Mouse (Mus musculus): ENCODE results near the gene Gm45713. TPM values are rescaled to one million over a fixed set of nuclear protein-coding genes. Genes with fewer than 3 reads are reported as not detected.

The Gm45713 gene
- total and polyA plus RNA-seq, 3 experiments = 0.80 to 4.5 TPM; not detected in 1

DNA sequence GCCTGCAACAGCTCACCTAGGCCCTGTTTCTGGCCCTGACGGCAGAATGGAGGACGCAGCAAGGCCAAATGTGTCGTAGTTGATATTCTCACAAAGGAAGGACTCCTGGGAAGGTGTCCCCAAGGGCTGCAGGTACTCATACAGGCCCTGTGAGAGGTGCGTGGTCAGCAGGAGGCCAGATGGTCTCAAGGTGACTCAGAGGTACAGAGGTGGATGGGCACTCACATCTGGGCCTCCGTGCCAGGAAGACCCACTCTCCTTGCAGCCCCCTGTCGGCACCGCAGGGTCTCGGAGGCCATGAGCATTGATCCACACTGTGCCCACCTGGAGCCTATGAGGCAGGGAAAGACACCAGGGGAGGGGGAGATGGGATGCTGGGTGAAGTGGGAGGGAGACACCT is 9.4 kb upstream of the Gm45713 start:
- no peaks in the 10 kb centered on the region for H3K36me3 ChIP-seq (ENCODE audit: control insufficient read depth, insufficient read depth, low read length)
- H3K9ac ChIP-seq (ENCODE audit: low read depth, low read length) = no peak overlapping the region
- H3K27me3 ChIP-seq (ENCODE audit: control insufficient read depth, insufficient read depth, low read length) = no peaks in the 10 kb centered on the region
- no peak for DNase-seq
- H3K4me3 ChIP-seq = no peak overlapping the region
- 97% methylated on average over 8 of the region's 8 CpGs for WGBS
- H3K79me2 ChIP-seq (replicated peaks; ENCODE audit: control insufficient read depth, insufficient read depth, low read length) = no peaks in the 10 kb centered on the region
- TF ChIP-seq POLR2A (IDR thresholded peaks at IDR 0.05; ENCODE audit: insufficient read depth, low read depth, low read length) (no peak), CTCF (IDR thresholded peaks at IDR 0.05) (no peak), EP300 (IDR thresholded peaks at IDR 0.05; ENCODE audit: insufficient read depth, low read depth, low read length) (no peak)
- intact Hi-C loops (cut with DNase I) = no loop called here
- H3K27ac ChIP-seq = no peak overlapping the region
- H3K4me1 ChIP-seq (ENCODE audit: control insufficient read depth, insufficient read depth, low read length) = peaks cover 2% of the 10 kb centered on the region

DNA sequence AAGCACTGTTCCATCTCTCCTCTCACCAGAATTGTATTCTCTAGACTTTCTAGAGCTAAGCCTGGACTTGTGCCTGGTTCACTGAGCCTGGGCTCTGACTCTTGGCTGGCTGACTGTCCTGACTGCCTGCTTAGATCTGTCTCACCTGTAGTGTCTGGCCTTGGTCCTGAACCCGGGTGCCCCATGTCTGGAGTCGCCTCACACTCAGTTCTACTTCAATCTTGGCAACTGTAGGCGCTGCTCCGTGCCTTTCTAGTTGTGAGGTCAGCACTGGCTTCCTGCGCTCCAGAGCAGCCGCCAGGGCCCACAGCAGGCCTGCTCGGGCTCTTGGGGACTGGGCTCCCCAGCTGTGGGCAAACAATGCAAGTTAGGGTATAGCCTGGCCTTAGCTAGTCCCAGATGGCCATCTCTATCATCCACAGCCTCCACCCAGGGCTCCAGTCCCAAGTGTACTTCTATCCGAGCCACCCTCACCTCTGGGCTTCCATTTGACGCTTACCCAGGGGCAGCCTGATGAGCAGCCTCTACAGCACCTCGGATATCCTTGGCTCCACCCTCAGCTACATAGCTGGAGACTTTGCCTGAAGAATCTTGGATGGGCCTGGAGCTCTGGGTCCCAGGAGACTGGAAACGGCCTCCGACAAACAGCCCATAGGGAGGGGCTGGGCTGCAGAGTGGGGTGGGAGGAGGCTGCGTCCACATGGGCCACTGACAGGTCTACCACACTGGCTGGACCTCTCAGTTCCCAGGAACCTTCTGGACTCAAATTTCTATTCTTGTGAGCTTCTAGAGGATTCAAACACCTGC is 8.5 kb upstream of the Gm45713 start:
- intact Hi-C loops (cut with DNase I) = no loop called here
- Histone ChIP-seq H3K79me2 (replicated peaks; ENCODE audit: control insufficient read depth, insufficient read depth, low read length) (no peaks in the 10 kb centered on the region), H3K27me3 (ENCODE audit: control insufficient read depth, insufficient read depth, low read length) (no peaks in the 10 kb centered on the region), H3K36me3 (ENCODE audit: control insufficient read depth, insufficient read depth, low read length) (no peaks in the 10 kb centered on the region), H3K27ac (peak overlapping the region; percentile 31; the same call in 1 of the 2 replicates), H3K4me1 (ENCODE audit: control insufficient read depth, insufficient read depth, low read length) (peaks cover 2% of the 10 kb centered on the region), H3K9ac (ENCODE audit: low read depth, low read length) (no peak overlapping the region), H3K4me3 (no peak overlapping the region)
- TF ChIP-seq CTCF (IDR thresholded peaks at IDR 0.05) (no peak), POLR2A (IDR thresholded peaks at IDR 0.05; ENCODE audit: insufficient read depth, low read depth, low read length) (no peak), EP300 (IDR thresholded peaks at IDR 0.05; ENCODE audit: insufficient read depth, low read depth, low read length) (no peak)
- peak in 1 of 2 experiments; percentile 54 for DNase-seq
- WGBS = 72% methylated on average over 13 of the region's 13 CpGs

DNA sequence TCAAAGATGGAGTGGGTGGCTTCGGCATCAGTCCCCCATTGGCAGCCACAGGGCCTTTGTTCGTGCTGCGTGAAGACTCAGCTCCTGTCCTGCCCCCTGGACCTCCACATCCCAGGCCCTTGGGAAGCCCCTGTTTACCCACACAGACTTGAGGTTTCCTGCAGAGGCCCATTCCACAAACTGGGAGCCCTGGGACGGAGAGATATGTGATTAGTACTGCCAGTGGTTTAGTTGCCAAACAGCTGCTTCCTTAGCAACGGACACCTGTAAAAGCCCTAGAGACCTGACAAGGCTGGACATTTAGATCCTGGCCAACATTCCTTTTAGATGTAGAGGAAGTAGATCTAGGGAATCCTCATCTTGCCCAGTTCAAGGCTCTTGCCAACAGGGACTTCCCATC is 5.9 kb upstream of the Gm45713 start:
- intact Hi-C loops (cut with DNase I) = no loop called here
- no peak overlapping the region for H3K27ac ChIP-seq
- no peak for TF ChIP-seq CTCF (IDR thresholded peaks at IDR 0.05)
- TF ChIP-seq EP300 (IDR thresholded peaks at IDR 0.05; ENCODE audit: insufficient read depth, low read depth, low read length) = no peak
- no peak for TF ChIP-seq POLR2A (IDR thresholded peaks at IDR 0.05; ENCODE audit: insufficient read depth, low read depth, low read length)

DNA sequence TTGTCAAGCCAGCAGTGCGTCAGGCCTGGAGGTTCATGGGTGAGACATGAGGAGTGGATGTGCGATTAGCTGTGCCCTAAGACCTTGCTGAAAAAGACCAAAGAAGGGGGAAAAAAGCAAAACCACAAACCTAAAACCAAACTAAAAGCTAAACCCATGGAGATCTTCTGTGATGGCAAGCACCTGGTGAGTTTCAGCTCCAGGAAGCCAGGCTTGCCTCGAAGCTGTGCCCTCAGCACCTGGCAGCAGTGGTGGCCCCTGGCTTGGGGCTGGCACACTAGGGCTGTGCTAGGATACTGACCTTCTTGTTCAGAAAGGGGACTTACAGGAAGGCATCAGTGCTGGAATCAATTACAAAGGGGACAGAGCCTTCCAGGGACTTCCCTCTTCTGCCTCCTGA is 5.3 kb upstream of the Gm45713 start:
- Histone ChIP-seq H3K4me3 (no peak overlapping the region), H3K4me1 (ENCODE audit: control insufficient read depth, insufficient read depth, low read length) (peaks cover 2% of the 10 kb centered on the region), H3K27ac (no peak overlapping the region), H3K36me3 (ENCODE audit: control insufficient read depth, insufficient read depth, low read length) (no peaks in the 10 kb centered on the region), H3K79me2 (replicated peaks; ENCODE audit: control insufficient read depth, insufficient read depth, low read length) (no peaks in the 10 kb centered on the region), H3K27me3 (ENCODE audit: control insufficient read depth, insufficient read depth, low read length) (no peaks in the 10 kb centered on the region), H3K9ac (ENCODE audit: low read depth, low read length) (no peak overlapping the region)
- intact Hi-C loops (cut with DNase I) = no loop called here
- TF ChIP-seq POLR2A (IDR thresholded peaks at IDR 0.05; ENCODE audit: insufficient read depth, low read depth, low read length) (no peak), CTCF (IDR thresholded peaks at IDR 0.05) (no peak), EP300 (IDR thresholded peaks at IDR 0.05; ENCODE audit: insufficient read depth, low read depth, low read length) (no peak)
- 83% methylated on average over 3 of the region's 3 CpGs for WGBS
- DNase-seq = no peak

More for the DNA sequence above, 5.9 kb upstream of the Gm45713 start:
- H3K4me1 ChIP-seq (ENCODE audit: control insufficient read depth, insufficient read depth, low read length) = peaks cover 2% of the 10 kb centered on the region
- H3K79me2 ChIP-seq (replicated peaks; ENCODE audit: control insufficient read depth, insufficient read depth, low read length) = no peaks in the 10 kb centered on the region
- no peak for DNase-seq
- no peaks in the 10 kb centered on the region for H3K36me3 ChIP-seq (ENCODE audit: control insufficient read depth, insufficient read depth, low read length)
- no peak overlapping the region for H3K4me3 ChIP-seq
- H3K9ac ChIP-seq (ENCODE audit: low read depth, low read length) = no peak overlapping the region
- no peaks in the 10 kb centered on the region for H3K27me3 ChIP-seq (ENCODE audit: control insufficient read depth, insufficient read depth, low read length)
- 55% methylated on average over 5 of the region's 5 CpGs for WGBS

DNA sequence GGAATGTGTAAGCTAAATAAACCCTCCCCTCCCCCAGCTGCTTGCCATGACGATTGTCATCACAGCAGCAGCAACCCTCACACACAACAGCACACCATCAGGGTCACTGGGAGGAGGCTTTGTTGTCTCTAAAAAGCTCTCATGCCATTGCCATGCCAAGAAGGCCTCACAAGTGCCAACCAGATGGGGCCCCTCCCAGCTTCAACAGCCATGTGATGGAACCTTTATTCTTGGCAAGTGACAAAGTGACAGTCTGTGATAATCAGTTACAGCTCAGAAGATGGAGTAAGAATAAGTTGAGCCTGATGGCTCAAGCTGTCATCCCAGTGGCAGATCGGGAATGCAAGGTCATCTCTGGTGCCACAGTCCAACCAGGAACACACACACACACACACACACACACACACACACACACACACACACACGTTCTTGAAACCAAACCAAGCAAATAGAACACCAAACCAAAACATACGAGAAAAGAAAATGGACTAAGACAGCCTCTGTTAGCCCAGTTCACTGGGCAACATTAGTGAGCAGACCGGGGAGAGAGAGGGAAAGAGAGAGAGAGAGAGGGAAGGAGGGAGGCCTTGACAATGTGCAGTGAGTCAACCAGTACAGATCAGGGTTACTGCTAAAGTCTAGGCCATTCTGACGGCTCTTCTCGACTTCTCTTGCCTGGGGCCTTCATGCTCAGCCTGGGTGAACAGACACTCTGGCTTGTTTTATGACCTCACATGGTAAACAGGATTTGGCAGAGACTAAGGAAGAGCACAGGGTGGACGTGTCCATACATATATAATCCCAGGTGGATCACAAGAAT is 4.1 kb upstream of the Gm45713 start:
- intact Hi-C loops (cut with DNase I) = loop anchor here (5.0 kb wide), 1 partner anchor 158 kb away; no protein-coding TSS in a partner anchor
- DNase-seq = no peak
- TF ChIP-seq EP300 (IDR thresholded peaks at IDR 0.05; ENCODE audit: insufficient read depth, low read depth, low read length) (no peak), CTCF (IDR thresholded peaks at IDR 0.05) (no peak), POLR2A (IDR thresholded peaks at IDR 0.05; ENCODE audit: insufficient read depth, low read depth, low read length) (no peak)
- Histone ChIP-seq H3K9ac (ENCODE audit: low read depth, low read length) (no peak overlapping the region), H3K4me1 (ENCODE audit: control insufficient read depth, insufficient read depth, low read length) (peaks cover 3% of the 10 kb centered on the region), H3K79me2 (replicated peaks; ENCODE audit: control insufficient read depth, insufficient read depth, low read length) (no peaks in the 10 kb centered on the region), H3K36me3 (ENCODE audit: control insufficient read depth, insufficient read depth, low read length) (no peaks in the 10 kb centered on the region), H3K27me3 (ENCODE audit: control insufficient read depth, insufficient read depth, low read length) (no peaks in the 10 kb centered on the region), H3K4me3 (no peak overlapping the region), H3K27ac (peak overlapping the region; percentile 17)
- whole genome bisulfite sequencing = 72% methylated on average over 8 of the region's 8 CpGs
